Mouse (Mus musculus): ENCODE data around the gene Sypl. TPM values are rescaled to one million over a fixed set of nuclear protein-coding genes. Genes with fewer than 3 reads are reported as not detected.

Gene Sypl
- polyA plus RNA-seq, 1 experiment from 2014 or later: 176 TPM

- H3K4me3 ChIP-seq (ENCODE audit: low read depth, low read length): no peak overlapping the region
- ATAC-seq: peak; percentile 2; the same call in 1 of the 2 replicates
- H3K36me3 ChIP-seq (ENCODE audit: control insufficient read depth, insufficient read depth): no peaks in the 10 kb centered on the region
- no peak overlapping the region for H3K9ac ChIP-seq (ENCODE audit: low read depth, low read length)
- no peak overlapping the region for H3K27ac ChIP-seq (ENCODE audit: low read depth, low read length)
- peaks cover 4% of the 10 kb centered on the region; the same call in 1 of the 2 replicates for H3K4me1 ChIP-seq (replicated peaks; ENCODE audit: control insufficient read depth, insufficient read depth, low read length)
- WGBS: 22% methylated on average over 3 of the region's 3 CpGs
- peak; percentile 79 for TF ChIP-seq CTCF (IDR thresholded peaks at IDR 0.05; ENCODE audit: low read depth)
- H3K4me2 ChIP-seq (replicated peaks; ENCODE audit: low read depth): peak overlapping the region; percentile 30; the same call in 1 of the 2 replicates
- no peaks in the 10 kb centered on the region for H3K27me3 ChIP-seq (replicated peaks; ENCODE audit: control insufficient read depth, insufficient read depth, low read length)
- H3K9me3 ChIP-seq (ENCODE audit: control insufficient read depth): no peaks in the 10 kb centered on the region
Measured at GRCm38 (mm10) chr12:32952416-32952815, 1.3 kb upstream of the Sypl start.

- no peak for ATAC-seq
- Histone ChIP-seq H3K27ac (ENCODE audit: low read depth, low read length) (peak overlapping the region; percentile 97), H3K4me1 (replicated peaks; ENCODE audit: control insufficient read depth, insufficient read depth, low read length) (peaks cover 7% of the 10 kb centered on the region), H3K4me2 (replicated peaks; ENCODE audit: low read depth) (peak overlapping the region; percentile 78), H3K4me3 (ENCODE audit: low read depth, low read length) (peak overlapping the region; percentile 68), H3K9ac (ENCODE audit: low read depth, low read length) (peak overlapping the region; percentile 81; the same call in 1 of the 2 replicates), H3K36me3 (ENCODE audit: control insufficient read depth, insufficient read depth) (no peaks in the 10 kb centered on the region), H3K9me3 (ENCODE audit: control insufficient read depth) (no peaks in the 10 kb centered on the region), H3K27me3 (replicated peaks; ENCODE audit: control insufficient read depth, insufficient read depth, low read length) (no peaks in the 10 kb centered on the region)
- 10% methylated on average over 6 of the region's 6 CpGs for WGBS
- no peak for TF ChIP-seq CTCF (IDR thresholded peaks at IDR 0.05; ENCODE audit: low read depth)
Measured at GRCm38 (mm10) chr12:32953066-32953465, 625 bp upstream of the Sypl start.

GRCm38 (mm10) chr12:32954216-32955021 is 728 bp downstream of the Sypl start:
- Histone ChIP-seq H3K9ac (ENCODE audit: low read depth, low read length) (peak overlapping the region; percentile 81), H3K4me2 (replicated peaks; ENCODE audit: low read depth) (peak overlapping the region; percentile 78), H3K4me3 (ENCODE audit: low read depth, low read length) (peak overlapping the region; percentile 68), H3K36me3 (ENCODE audit: control insufficient read depth, insufficient read depth) (no peaks in the 10 kb centered on the region), H3K9me3 (ENCODE audit: control insufficient read depth) (no peaks in the 10 kb centered on the region), H3K4me1 (replicated peaks; ENCODE audit: control insufficient read depth, insufficient read depth, low read length) (peaks cover 11% of the 10 kb centered on the region), H3K27me3 (replicated peaks; ENCODE audit: control insufficient read depth, insufficient read depth, low read length) (no peaks in the 10 kb centered on the region), H3K27ac (ENCODE audit: low read depth, low read length) (peak overlapping the region; percentile 97)
- peak; percentile 64 for ATAC-seq
- TF ChIP-seq CTCF (IDR thresholded peaks at IDR 0.05; ENCODE audit: low read depth): peak; percentile 21; the same call in 1 of the 2 replicates
- under 1% methylated on average over 70 of the region's 71 CpGs for WGBS

- H3K36me3 ChIP-seq (ENCODE audit: control insufficient read depth, insufficient read depth): no peaks in the 10 kb centered on the region
- H3K9me3 ChIP-seq (ENCODE audit: control insufficient read depth): no peaks in the 10 kb centered on the region
- no peaks in the 10 kb centered on the region for H3K27me3 ChIP-seq (replicated peaks; ENCODE audit: control insufficient read depth, insufficient read depth, low read length)
- H3K4me3 ChIP-seq (ENCODE audit: low read depth, low read length): peak overlapping the region; percentile 68
- ATAC-seq: no peak
- no peak for TF ChIP-seq CTCF (IDR thresholded peaks at IDR 0.05; ENCODE audit: low read depth)
- peaks cover 12% of the 10 kb centered on the region for H3K4me1 ChIP-seq (replicated peaks; ENCODE audit: control insufficient read depth, insufficient read depth, low read length)
- peak overlapping the region; percentile 97 for H3K27ac ChIP-seq (ENCODE audit: low read depth, low read length)
- H3K9ac ChIP-seq (ENCODE audit: low read depth, low read length): peak overlapping the region; percentile 81
- H3K4me2 ChIP-seq (replicated peaks; ENCODE audit: low read depth): peak overlapping the region; percentile 78
- under 1% methylated on average over 8 of the region's 8 CpGs for WGBS
Measured at GRCm38 (mm10) chr12:32955037-32955436, 1.3 kb downstream of the Sypl start.

GRCm38 (mm10) chr12:32957211-32957610 is 3.5 kb downstream of the Sypl start:
- 39% methylated on average over 2 of the region's 2 CpGs for WGBS
- H3K9me3 ChIP-seq (ENCODE audit: control insufficient read depth): no peaks in the 10 kb centered on the region
- no peak overlapping the region for H3K4me3 ChIP-seq (ENCODE audit: low read depth, low read length)
- H3K27ac ChIP-seq (ENCODE audit: low read depth, low read length): no peak overlapping the region
- H3K27me3 ChIP-seq (replicated peaks; ENCODE audit: control insufficient read depth, insufficient read depth, low read length): no peaks in the 10 kb centered on the region
- no peak overlapping the region for H3K9ac ChIP-seq (ENCODE audit: low read depth, low read length)
- no peaks in the 10 kb centered on the region for H3K36me3 ChIP-seq (ENCODE audit: control insufficient read depth, insufficient read depth)
- peak overlapping the region; percentile 58 for H3K4me2 ChIP-seq (replicated peaks; ENCODE audit: low read depth)
- no peak for ATAC-seq
- no peak for TF ChIP-seq CTCF (IDR thresholded peaks at IDR 0.05; ENCODE audit: low read depth)
- peaks cover 14% of the 10 kb centered on the region for H3K4me1 ChIP-seq (replicated peaks; ENCODE audit: control insufficient read depth, insufficient read depth, low read length)

- Histone ChIP-seq H3K36me3 (ENCODE audit: control insufficient read depth, insufficient read depth) (peaks cover 4% of the 10 kb centered on the region; the same call in 1 of the 2 replicates), H3K27ac (ENCODE audit: low read depth, low read length) (no peak overlapping the region)
- no peak for ATAC-seq
Measured at GRCm38 (mm10) chr12:32962132-32962531, 8.4 kb downstream of the Sypl start.

More at GRCm38 (mm10) chr12:32962132-32962531, 8.4 kb downstream of the Sypl start:
- TF ChIP-seq CTCF (IDR thresholded peaks at IDR 0.05; ENCODE audit: low read depth): no peak
- Histone ChIP-seq H3K4me1 (replicated peaks; ENCODE audit: control insufficient read depth, insufficient read depth, low read length) (peaks cover 13% of the 10 kb centered on the region), H3K27me3 (replicated peaks; ENCODE audit: control insufficient read depth, insufficient read depth, low read length) (no peaks in the 10 kb centered on the region), H3K4me2 (replicated peaks; ENCODE audit: low read depth) (no peak overlapping the region), H3K9me3 (ENCODE audit: control insufficient read depth) (no peaks in the 10 kb centered on the region), H3K4me3 (ENCODE audit: low read depth, low read length) (no peak overlapping the region), H3K9ac (ENCODE audit: low read depth, low read length) (no peak overlapping the region)
